Mouse (Mus musculus) forebrain, embryonic 12.5 days (tissue): ENCODE results near the gene Rec114. TPM values are rescaled to one million over a fixed set of nuclear protein-coding genes. Genes with fewer than 3 reads are reported as not detected.

Experiments used
- ATAC-seq: fragments of 200-750 bp; cut with Nextera tagmentation; 2 replicates; pipeline ENCODE4 v1.8.0; 2017; ENCODE audit warnings: moderate TSS enrichment; ENCODE audit not compliant: low FRiP score
- H3K27ac ChIP-seq: fragments of 300-500 bp; sonication (generic); 2 replicates; pipeline ENCODE4 v1.5.1; 2016; ENCODE audit warnings: mild to moderate bottlenecking
- H3K27me3 ChIP-seq: fragments of 300-500 bp; sonication (generic); 2 replicates; pipeline ENCODE4 v1.6.1; 2016; ENCODE audit warnings: mild to moderate bottlenecking
- H3K36me3 ChIP-seq: fragments of 300-500 bp; sonication (generic); replicated peaks from 2 replicates; pipeline ENCODE4 v1.6.1; 2016; ENCODE audit warnings: mild to moderate bottlenecking
- H3K4me1 ChIP-seq: fragments of 300-500 bp; sonication (generic); 2 replicates; pipeline ENCODE4 v1.6.1; 2016
- H3K4me2 ChIP-seq: fragments of 300-500 bp; sonication (generic); 2 replicates; pipeline ENCODE4 v1.6.1; 2016; ENCODE audit warnings: mild to moderate bottlenecking, moderate library complexity
- H3K4me3 ChIP-seq: fragments of 300-500 bp; sonication (generic); replicated peaks from 2 replicates; pipeline ENCODE4 v1.5.1; 2016; ENCODE audit warnings: mild to moderate bottlenecking
- H3K9ac ChIP-seq: fragments of 300-500 bp; sonication (generic); 2 replicates; pipeline ENCODE4 v1.6.1; 2016; ENCODE audit warnings: mild to moderate bottlenecking
- H3K9me3 ChIP-seq: fragments of 300-500 bp; sonication (generic); 2 replicates; pipeline ENCODE4 v1.6.1; 2016
- WGBS: fragments of 180-500 bp; shearing (Covaris S2); methylation state at CpG from one replicate; pipeline ENCODE4 v1.1.7; 2016; 5-methylcytosine and 5-hydroxymethylcytosine counted together
- polyA plus RNA-seq: library from polyadenylated mRNA; unstranded; fragments of >200 nt; fragmentation: Nextera tagmentation; extraction: Ambion mirVana; gene quantifications from 2 replicates; pipeline ENCODE4 v1.2.1, GENCODE M21; 2016

Rec114 gene
- polyA plus RNA-seq: 2.0 and 2.4 TPM in 2 replicates

- no peak within 1 kb of the TSS for H3K9ac ChIP-seq
- H3K4me2 ChIP-seq: no peak within 1 kb of the TSS
- ATAC-seq: no peak
- H3K9me3 ChIP-seq: no peaks in the 10 kb centered on the region
- no peak within 1 kb of the TSS for H3K4me3 ChIP-seq
- H3K36me3 ChIP-seq: no peaks in the 10 kb centered on the region
- H3K27me3 ChIP-seq: no peaks in the 10 kb centered on the region
- no peak within 1 kb of the TSS for H3K27ac ChIP-seq
- H3K4me1 ChIP-seq: peaks cover 11% of the 10 kb centered on the region
- WGBS: 90% methylated on average over 3 of the region's 3 CpGs
Observed at GRCm38 (mm10) chr9:58743702-58744248, at the start of gene Rec114. Gene Rec114, minus strand, starts transcription at chr9:58743964.

- H3K27me3 ChIP-seq: no peaks in the 10 kb centered on the region
- no peak overlapping the region for H3K9ac ChIP-seq
- H3K27ac ChIP-seq: no peak overlapping the region
- no peak overlapping the region for H3K4me2 ChIP-seq
- no peaks in the 10 kb centered on the region for H3K36me3 ChIP-seq
- no peaks in the 10 kb centered on the region for H3K9me3 ChIP-seq
- ATAC-seq: no peak
- WGBS: 96% methylated on average over 3 of the region's 3 CpGs
- no peak overlapping the region for H3K4me3 ChIP-seq
- H3K4me1 ChIP-seq: no peaks in the 10 kb centered on the region
Observed at GRCm38 (mm10) chr9:58789476-58789875, 45.7 kb upstream of the Rec114 start.

DNA sequence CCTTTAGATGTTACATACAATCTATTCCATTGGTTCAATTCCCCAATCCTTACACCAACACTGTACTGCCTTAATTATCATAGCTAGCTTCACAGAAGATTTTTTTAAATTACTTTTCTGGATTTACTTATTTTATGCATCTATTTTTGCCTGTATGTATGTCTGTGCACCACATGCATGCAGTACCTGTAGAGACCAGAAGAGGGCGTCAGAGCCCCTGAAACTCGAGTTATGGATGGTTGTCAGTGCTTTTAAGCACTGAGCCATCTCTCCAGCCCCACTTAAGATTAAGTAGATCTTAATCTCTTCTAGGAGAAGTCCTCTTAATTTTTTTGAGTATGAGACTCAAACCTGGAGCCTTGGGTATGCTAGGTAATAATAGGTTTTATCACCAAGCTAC is 31.6 kb upstream of the Rec114 start:
- 16% methylated on average over 2 of the region's 2 CpGs for WGBS
- H3K4me1 ChIP-seq: no peaks in the 10 kb centered on the region
- no peak overlapping the region for H3K4me3 ChIP-seq
- H3K36me3 ChIP-seq: no peaks in the 10 kb centered on the region
- ATAC-seq: no peak
- H3K9me3 ChIP-seq: no peaks in the 10 kb centered on the region
- no peaks in the 10 kb centered on the region for H3K27me3 ChIP-seq
- no peak overlapping the region for H3K27ac ChIP-seq
- H3K9ac ChIP-seq: no peak overlapping the region
- no peak overlapping the region for H3K4me2 ChIP-seq

GRCm38 (mm10) chr9:58774761-58775160 is 31.0 kb upstream of the Rec114 start:
- H3K4me2 ChIP-seq: no peak overlapping the region
- H3K36me3 ChIP-seq: no peaks in the 10 kb centered on the region
- no peak overlapping the region for H3K27ac ChIP-seq
- H3K9ac ChIP-seq: no peak overlapping the region
- no peaks in the 10 kb centered on the region for H3K27me3 ChIP-seq
- ATAC-seq: no peak
- WGBS: 71% methylated on average over 3 of the region's 3 CpGs
- H3K4me3 ChIP-seq: no peak overlapping the region
- H3K4me1 ChIP-seq: no peaks in the 10 kb centered on the region
- H3K9me3 ChIP-seq: no peaks in the 10 kb centered on the region

GRCm38 (mm10) chr9:58769943-58770342 is 26.2 kb upstream of the Rec114 start:
- no peak overlapping the region for H3K4me3 ChIP-seq
- no peak overlapping the region for H3K9ac ChIP-seq
- 0 out of 2 replicates have a peak, but pooled peaks cover 2% of the 10 kb centered on the region for H3K9me3 ChIP-seq
- H3K4me1 ChIP-seq: 0 out of 2 replicates have a peak, but pooled peaks cover 6% of the 10 kb centered on the region
- no peak overlapping the region for H3K27ac ChIP-seq
- H3K4me2 ChIP-seq: no peak overlapping the region
- WGBS: 71% methylated on average over 12 of the region's 12 CpGs
- ATAC-seq: no peak
- no peaks in the 10 kb centered on the region for H3K36me3 ChIP-seq
- no peaks in the 10 kb centered on the region for H3K27me3 ChIP-seq

DNA sequence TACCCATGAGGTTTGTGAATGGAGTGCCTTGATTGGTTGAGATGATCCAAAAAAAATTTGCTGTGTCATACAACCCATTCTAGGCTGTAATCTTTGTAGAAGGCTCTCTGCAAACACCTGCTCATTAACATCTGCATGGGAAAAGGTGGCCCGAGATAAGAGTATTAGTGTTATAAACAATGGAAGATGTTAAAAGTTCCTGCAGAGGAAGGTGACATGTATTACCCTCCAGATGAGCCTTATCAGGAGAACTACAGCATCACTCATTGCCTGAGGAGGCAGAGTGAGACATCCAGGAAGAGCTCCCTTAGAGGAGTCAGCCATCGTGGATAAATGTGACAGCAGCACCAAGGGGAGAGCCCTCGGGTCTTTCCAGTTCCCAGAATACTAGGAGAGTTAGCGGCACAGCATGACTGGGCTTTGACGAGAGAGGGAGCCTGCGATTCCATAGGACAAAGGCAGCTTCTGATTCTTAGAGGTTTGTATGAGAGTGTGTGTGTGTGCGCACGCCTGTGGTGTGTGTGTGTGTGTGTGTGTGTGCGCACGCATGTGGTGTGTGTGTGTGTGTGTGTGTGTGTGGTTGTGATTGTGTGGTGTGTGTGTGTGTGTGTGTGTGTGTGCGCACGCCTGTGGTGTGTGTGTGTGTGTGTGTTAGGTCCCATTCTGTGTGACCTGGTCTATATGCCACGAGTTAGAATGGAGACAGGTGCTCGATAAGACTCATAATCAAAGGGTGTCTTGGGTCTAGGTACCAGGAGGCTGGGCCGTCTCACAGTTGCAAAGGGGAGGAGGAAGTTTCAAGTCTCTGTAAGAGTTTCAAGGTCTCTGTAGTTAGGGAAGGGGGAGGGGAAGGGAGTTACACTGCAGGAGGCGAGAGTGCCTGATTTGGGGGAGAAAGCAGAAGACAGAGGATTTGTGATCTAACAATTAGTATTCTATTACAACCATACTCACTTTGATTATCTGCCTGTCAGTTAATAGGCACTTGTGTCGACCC is 23.5 kb upstream of the Rec114 start:
- ATAC-seq: peak; percentile 87
- 77% methylated on average over 17 of the region's 17 CpGs for WGBS
- no peak overlapping the region for H3K4me3 ChIP-seq
- H3K36me3 ChIP-seq: no peaks in the 10 kb centered on the region
- no peaks in the 10 kb centered on the region for H3K27me3 ChIP-seq
- 0 out of 2 replicates have a peak, but pooled peaks cover 2% of the 10 kb centered on the region for H3K9me3 ChIP-seq
- no peak overlapping the region for H3K4me2 ChIP-seq
- H3K9ac ChIP-seq: no peak overlapping the region
- H3K27ac ChIP-seq: no peak overlapping the region
- 0 out of 2 replicates have a peak, but pooled peaks cover 9% of the 10 kb centered on the region for H3K4me1 ChIP-seq

- Histone ChIP-seq H3K9me3 (0 out of 2 replicates have a peak, but pooled peaks cover 2% of the 10 kb centered on the region), H3K4me2 (no peak overlapping the region), H3K36me3 (no peaks in the 10 kb centered on the region), H3K27ac (no peak overlapping the region), H3K4me3 (no peak overlapping the region), H3K27me3 (no peaks in the 10 kb centered on the region), H3K4me1 (0 out of 2 replicates have a peak, but pooled peaks cover 7% of the 10 kb centered on the region), H3K9ac (no peak overlapping the region)
- ATAC-seq: no peak
- WGBS: 62% methylated on average over 5 of the region's 5 CpGs
Observed at GRCm38 (mm10) chr9:58764354-58764753, 20.6 kb upstream of the Rec114 start.

- Histone ChIP-seq H3K36me3 (no peaks in the 10 kb centered on the region), H3K4me2 (no peak overlapping the region), H3K4me1 (0 out of 2 replicates have a peak, but pooled peaks cover 4% of the 10 kb centered on the region), H3K4me3 (no peak overlapping the region), H3K27ac (no peak overlapping the region), H3K27me3 (no peaks in the 10 kb centered on the region), H3K9ac (no peak overlapping the region), H3K9me3 (0 out of 2 replicates have a peak, but pooled peaks cover 2% of the 10 kb centered on the region)
- 93% methylated on average over 4 of the region's 4 CpGs for WGBS
- no peak for ATAC-seq
Observed at GRCm38 (mm10) chr9:58763114-58763513, 19.4 kb upstream of the Rec114 start.

- H3K9ac ChIP-seq: no peak overlapping the region
- no peak for ATAC-seq
- no peaks in the 10 kb centered on the region for H3K9me3 ChIP-seq
- H3K27ac ChIP-seq: no peak overlapping the region
- H3K4me1 ChIP-seq: 0 out of 2 replicates have a peak, but pooled peaks cover 4% of the 10 kb centered on the region
- no peaks in the 10 kb centered on the region for H3K36me3 ChIP-seq
- H3K4me2 ChIP-seq: no peak overlapping the region
- no peak overlapping the region for H3K4me3 ChIP-seq
- no peaks in the 10 kb centered on the region for H3K27me3 ChIP-seq
- WGBS: 64% methylated on average over 2 of the region's 2 CpGs
Observed at GRCm38 (mm10) chr9:58762086-58762485, 18.3 kb upstream of the Rec114 start.

GRCm38 (mm10) chr9:58758754-58759153 is 15.0 kb upstream of the Rec114 start:
- Histone ChIP-seq H3K4me2 (no peak overlapping the region), H3K27ac (no peak overlapping the region), H3K9me3 (no peaks in the 10 kb centered on the region), H3K9ac (no peak overlapping the region), H3K4me3 (no peak overlapping the region), H3K27me3 (no peaks in the 10 kb centered on the region), H3K4me1 (no peaks in the 10 kb centered on the region), H3K36me3 (no peaks in the 10 kb centered on the region)
- 92% methylated on average over 7 of the region's 7 CpGs for WGBS
- ATAC-seq: no peak

DNA sequence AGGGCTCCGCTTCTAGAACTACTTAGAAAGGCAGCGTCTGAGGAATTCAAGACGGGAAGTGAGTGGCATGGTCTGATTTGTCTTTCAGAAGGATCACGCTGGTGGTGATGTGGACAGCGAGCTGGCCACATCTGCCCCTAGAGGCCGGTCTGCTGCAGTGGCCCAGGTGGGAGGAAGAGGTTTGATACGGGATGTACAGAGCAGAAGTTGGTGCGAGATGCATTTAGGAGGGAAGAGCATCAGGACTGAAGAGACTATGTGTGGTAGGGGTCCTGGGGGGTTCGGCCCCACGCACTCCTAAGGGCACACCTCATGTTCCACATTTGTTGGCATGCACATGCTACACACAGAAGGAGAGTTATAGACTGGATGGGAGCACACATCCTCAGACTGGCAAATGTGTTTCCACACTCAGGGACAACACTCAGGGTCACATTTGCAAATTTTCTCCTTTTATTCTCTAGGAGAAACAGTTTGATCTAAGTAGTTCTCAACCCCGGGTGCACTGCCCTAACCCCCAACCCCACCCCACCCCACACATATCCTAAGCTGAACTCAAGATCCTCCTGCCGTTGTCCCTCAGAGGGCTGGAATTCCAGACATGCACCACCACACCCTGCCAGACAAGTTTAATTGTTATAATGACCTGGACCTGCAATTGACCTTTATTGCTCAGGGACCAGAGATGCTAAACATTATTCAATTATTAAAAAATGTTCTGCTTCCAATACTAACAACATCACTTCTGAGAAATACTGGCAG is 12.8 kb upstream of the Rec114 start:
- Histone ChIP-seq H3K4me2 (no peak overlapping the region), H3K4me1 (no peaks in the 10 kb centered on the region; the same call in 1 of the 2 replicates), H3K4me3 (no peak overlapping the region), H3K36me3 (no peaks in the 10 kb centered on the region), H3K27me3 (no peaks in the 10 kb centered on the region), H3K9me3 (no peaks in the 10 kb centered on the region), H3K27ac (no peak overlapping the region), H3K9ac (no peak overlapping the region)
- WGBS: 77% methylated on average over 12 of the region's 12 CpGs
- no peak for ATAC-seq

DNA sequence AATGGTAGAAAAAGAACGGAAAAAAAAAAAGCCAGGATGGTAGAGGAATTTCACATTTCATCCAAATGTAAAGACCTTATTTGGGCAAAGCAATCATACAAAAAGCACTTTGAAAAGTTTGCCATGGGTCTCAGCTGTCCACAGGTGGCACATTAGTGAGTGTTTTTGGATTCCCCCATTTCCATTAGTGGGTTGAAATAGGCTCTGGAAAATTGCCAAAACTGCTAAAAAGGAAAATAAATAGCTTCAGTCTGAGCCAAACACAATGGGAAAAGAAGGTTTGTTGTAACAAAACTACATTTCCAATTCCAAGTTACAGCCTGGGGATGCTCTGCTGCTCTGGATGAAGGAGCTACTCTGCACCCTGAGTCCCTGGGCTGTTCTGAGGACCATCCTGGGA is 9.8 kb upstream of the Rec114 start:
- no peak overlapping the region for H3K9ac ChIP-seq
- H3K9me3 ChIP-seq: no peaks in the 10 kb centered on the region
- no peak overlapping the region for H3K4me2 ChIP-seq
- H3K4me1 ChIP-seq: no peaks in the 10 kb centered on the region; the same call in 1 of the 2 replicates
- no peaks in the 10 kb centered on the region for H3K27me3 ChIP-seq
- no peak for ATAC-seq
- no peaks in the 10 kb centered on the region for H3K36me3 ChIP-seq
- no peak overlapping the region for H3K4me3 ChIP-seq
- 74% methylated on average over 1 of the region's 1 CpGs for WGBS
- H3K27ac ChIP-seq: no peak overlapping the region
